Mouse (Mus musculus) heart, embryonic 15.5 days (tissue): Measurements from ENCODE around the gene Abracl. TPM values are rescaled to one million over a fixed set of nuclear protein-coding genes. Genes with fewer than 3 reads are reported as not detected.

Experiments
- ATAC-seq: fragments of 200-750 bp; cut with Nextera tagmentation; replicated peaks from 2 replicates; pipeline ENCODE4 v1.8.0; 2017; ENCODE audit warnings: low read depth, moderate TSS enrichment; ENCODE audit not compliant: insufficient number of reproducible peaks, insufficient read depth, low FRiP score
- H3K27ac ChIP-seq: fragments of 300-500 bp; sonication (generic); 2 replicates; pipeline ENCODE4 v1.5.1; 2015; ENCODE audit warnings: mild to moderate bottlenecking, inconsistent platforms
- H3K27me3 ChIP-seq: fragments of 300-500 bp; sonication (generic); 2 replicates; pipeline ENCODE4 v1.6.1; 2015; ENCODE audit warnings: inconsistent platforms
- H3K36me3 ChIP-seq: fragments of 300-500 bp; sonication (generic); 2 replicates; pipeline ENCODE4 v1.6.1; 2015; ENCODE audit warnings: mild to moderate bottlenecking, inconsistent platforms
- H3K4me1 ChIP-seq: fragments of 300-500 bp; sonication (generic); replicated peaks from 2 replicates; pipeline ENCODE4 v1.6.1; 2015; ENCODE audit warnings: inconsistent platforms
- H3K4me2 ChIP-seq: fragments of 300-500 bp; sonication (generic); 2 replicates; pipeline ENCODE4 v1.6.1; 2015; ENCODE audit warnings: inconsistent platforms, mild to moderate bottlenecking, moderate library complexity
- H3K4me3 ChIP-seq: fragments of 300-500 bp; sonication (generic); 2 replicates; pipeline ENCODE4 v1.5.1; 2015; ENCODE audit warnings: mild to moderate bottlenecking, inconsistent platforms
- H3K9ac ChIP-seq: fragments of 300-500 bp; sonication (generic); 2 replicates; pipeline ENCODE4 v1.6.1; 2015; ENCODE audit warnings: mild to moderate bottlenecking, inconsistent platforms
- H3K9me3 ChIP-seq: fragments of 300-500 bp; sonication (generic); replicated peaks from 2 replicates; pipeline ENCODE4 v1.6.1; 2016; ENCODE audit warnings: inconsistent platforms
- WGBS: fragments of 180-500 bp; shearing (Covaris S2); methylation state at CpG from one replicate; pipeline ENCODE4 v1.1.7; 2015; ENCODE audit warnings: mixed read lengths; 5-methylcytosine and 5-hydroxymethylcytosine counted together
- polyA plus RNA-seq: library from polyadenylated mRNA; unstranded; fragments of >200 nt; fragmentation: Nextera tagmentation; extraction: Ambion mirVana; gene quantifications from 2 replicates; pipeline ENCODE4 v1.2.1, GENCODE M21; 2015

Gene Abracl
- polyA plus RNA-seq, 1 experiment from 2014 or later = 199 TPM

DNA sequence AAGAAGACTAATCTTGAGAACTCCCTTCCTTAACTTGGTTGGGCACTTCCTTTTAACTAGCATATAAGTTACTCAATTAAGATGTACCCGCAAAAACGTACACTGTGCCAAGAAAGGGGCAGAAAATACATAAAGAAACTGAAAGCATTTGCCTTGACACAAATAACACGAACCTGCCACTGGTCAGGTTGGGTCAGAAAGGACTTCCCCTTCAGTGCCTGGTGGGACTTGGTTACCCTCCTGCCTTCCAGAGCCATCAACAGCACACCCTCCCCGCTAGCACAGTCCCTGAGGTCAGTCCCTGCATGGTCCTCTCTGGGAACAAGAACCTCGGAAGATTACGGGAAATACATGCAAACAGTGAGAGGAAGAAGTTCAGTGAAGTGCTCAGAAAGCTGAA, 34.0 kb downstream of the Abracl start:
- Histone ChIP-seq H3K4me1 (no peaks in the 10 kb centered on the region), H3K9ac (no peak overlapping the region), H3K4me2 (no peak overlapping the region), H3K27ac (no peak overlapping the region), H3K36me3 (no peaks in the 10 kb centered on the region), H3K27me3 (no peaks in the 10 kb centered on the region), H3K9me3 (no peaks in the 10 kb centered on the region), H3K4me3 (no peak overlapping the region)
- ATAC-seq = no peak
- WGBS = 62% methylated on average over 6 of the region's 6 CpGs

DNA sequence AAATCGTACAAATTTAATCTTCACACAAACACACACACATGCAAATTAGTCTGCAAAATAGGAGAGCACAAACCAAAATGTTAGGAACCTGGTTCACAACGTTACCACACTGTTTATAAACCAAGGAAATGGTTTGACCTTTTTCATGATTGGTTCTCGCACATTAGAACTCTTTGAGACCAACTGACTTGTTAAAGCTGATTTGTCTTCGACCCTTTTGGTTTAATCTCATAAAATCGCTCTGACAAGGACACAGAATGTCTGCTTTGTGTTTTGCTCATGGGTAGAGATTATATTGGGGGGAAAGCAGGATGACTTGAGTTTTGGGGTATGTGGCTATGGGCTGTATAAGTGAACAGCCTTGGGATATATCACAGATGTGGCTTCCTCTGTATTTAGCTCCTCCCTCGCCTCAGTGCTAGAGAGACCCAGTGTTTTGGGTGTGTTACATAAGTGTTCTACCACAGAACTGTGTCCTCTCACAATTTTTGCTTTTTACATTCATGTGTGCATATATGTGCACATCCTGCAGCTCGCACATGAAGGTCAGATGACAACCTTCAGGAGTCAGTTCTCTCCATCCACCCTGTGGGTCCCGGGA, 35.2 kb downstream of the Abracl start:
- no peaks in the 10 kb centered on the region for H3K27me3 ChIP-seq
- no peak overlapping the region for H3K4me3 ChIP-seq
- H3K9me3 ChIP-seq = no peaks in the 10 kb centered on the region
- H3K4me1 ChIP-seq = no peaks in the 10 kb centered on the region
- no peaks in the 10 kb centered on the region for H3K36me3 ChIP-seq
- no peak overlapping the region for H3K9ac ChIP-seq
- H3K4me2 ChIP-seq = no peak overlapping the region
- no peak for ATAC-seq
- H3K27ac ChIP-seq = no peak overlapping the region
- 73% methylated on average over 8 of the region's 8 CpGs for WGBS

DNA sequence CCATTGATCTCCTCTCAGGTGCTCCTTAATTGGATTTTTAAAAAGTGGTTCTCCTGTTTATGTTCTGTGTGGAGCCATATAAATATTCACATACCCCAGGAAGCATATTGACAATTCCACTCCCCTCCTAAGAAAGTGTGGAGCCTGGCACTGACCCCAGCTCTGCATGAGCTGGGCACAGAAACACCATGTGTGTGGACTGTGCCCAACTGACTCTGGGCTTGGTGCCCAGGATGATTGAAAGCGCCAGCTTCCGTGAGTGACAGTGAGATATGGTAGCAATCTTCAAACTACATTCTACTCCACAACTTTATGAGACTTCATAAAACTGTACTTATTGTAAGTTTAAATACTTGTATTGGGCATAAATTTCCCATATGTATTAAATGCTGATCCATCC, 39.8 kb downstream of the Abracl start:
- ATAC-seq = no peak
- no peak overlapping the region for H3K27ac ChIP-seq

DNA sequence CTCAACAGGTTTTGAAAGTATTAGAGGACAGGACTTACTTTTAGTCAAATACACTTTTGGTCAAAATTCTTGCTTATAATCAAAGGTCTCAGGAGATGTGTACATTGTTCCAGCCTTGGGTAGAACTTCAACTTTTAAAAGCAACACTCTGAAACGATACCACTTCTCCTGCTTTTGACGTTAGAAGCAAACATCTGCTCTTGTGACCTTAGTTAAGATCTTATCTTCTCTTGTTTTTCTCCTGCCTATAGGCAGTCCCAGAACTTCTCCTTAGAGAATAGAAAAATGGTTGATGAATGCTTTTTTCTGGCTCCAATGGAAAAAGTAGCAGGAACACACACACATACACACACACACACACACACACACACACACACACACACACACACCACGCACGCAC, 57.0 kb downstream of the Abracl start:
- no peak overlapping the region for H3K4me3 ChIP-seq
- H3K9me3 ChIP-seq = no peaks in the 10 kb centered on the region
- H3K36me3 ChIP-seq = no peaks in the 10 kb centered on the region
- H3K4me2 ChIP-seq = no peak overlapping the region
- WGBS = 58% methylated on average over 4 of the region's 4 CpGs
- no peak overlapping the region for H3K27ac ChIP-seq
- no peaks in the 10 kb centered on the region for H3K27me3 ChIP-seq
- no peak overlapping the region for H3K9ac ChIP-seq
- ATAC-seq = no peak
- no peaks in the 10 kb centered on the region for H3K4me1 ChIP-seq

More for the DNA sequence above, 39.8 kb downstream of the Abracl start:
- H3K4me2 ChIP-seq = no peak overlapping the region
- no peak overlapping the region for H3K4me3 ChIP-seq
- H3K9ac ChIP-seq = no peak overlapping the region
- H3K27me3 ChIP-seq = no peaks in the 10 kb centered on the region
- no peaks in the 10 kb centered on the region for H3K36me3 ChIP-seq
- no peaks in the 10 kb centered on the region for H3K9me3 ChIP-seq
- no peaks in the 10 kb centered on the region for H3K4me1 ChIP-seq
- WGBS = 76% methylated on average over 2 of the region's 2 CpGs

Other genes starting within 250 kb of the Abracl start
- gene Txlnb, start 227.1 kb downstream of the Abracl start, polyA plus RNA-seq = 32.2 and 36.6 TPM in 2 replicates
- 4.6 and 4.7 TPM in 2 replicates for gene Heca, start 75.2 kb downstream of the Abracl start, polyA plus RNA-seq
- gene Reps1, start 32.6 kb upstream of the Abracl start, polyA plus RNA-seq = 15.9 and 21.5 TPM in 2 replicates
- gene Ect2l, start 187.6 kb upstream of the Abracl start, polyA plus RNA-seq = 0.21 and 0.58 TPM in 2 replicates
- gene Ccdc28a, start 211.7 kb upstream of the Abracl start, polyA plus RNA-seq = 7.9 and 9.7 TPM in 2 replicates